Mouse (Mus musculus): ENCODE data around the gene Setd1b.

DNA sequence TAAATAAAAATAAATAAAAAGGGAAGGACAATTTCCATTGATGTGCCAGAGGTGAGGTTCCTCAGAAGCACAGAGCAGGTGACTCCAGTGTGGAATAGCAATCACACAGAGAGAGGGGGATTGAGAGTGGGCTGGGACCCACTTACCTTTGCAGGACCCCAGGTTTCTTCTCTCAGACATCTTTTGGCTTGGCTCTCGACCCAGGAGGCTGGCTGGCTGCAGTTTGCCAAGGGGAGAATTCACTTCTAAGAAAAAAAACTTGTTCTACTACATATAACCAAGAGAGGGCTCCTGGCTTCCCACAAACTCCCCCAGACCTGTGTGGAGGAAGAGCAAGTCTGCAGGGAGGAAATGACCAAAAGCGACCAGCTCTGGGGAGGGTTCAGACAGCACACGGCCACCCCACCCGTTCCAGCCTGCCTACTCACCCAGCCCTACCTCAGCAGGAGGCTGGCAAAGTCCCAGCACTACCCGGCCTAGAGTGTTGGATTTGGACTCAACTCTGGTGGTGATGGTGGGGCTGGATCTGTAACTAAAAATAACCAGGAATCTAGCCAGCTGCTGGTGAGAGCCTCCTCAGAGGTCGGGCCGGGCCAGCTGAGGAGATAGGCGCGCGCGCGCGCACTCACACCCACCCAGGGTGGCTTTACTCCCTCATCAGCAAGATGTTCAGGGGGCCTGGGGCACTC is 7.7 kb upstream of the Setd1b start:
- TF ChIP-seq POLR2A (IDR thresholded peaks at IDR 0.05; ENCODE audit: borderline replicate concordance, insufficient read depth, low read length) (no peak), CTCF (IDR thresholded peaks at IDR 0.05; ENCODE audit: borderline replicate concordance, insufficient read depth, low read depth, low read length) (no peak)

All from cerebellum, adult 2 months (tissue).